Mouse (Mus musculus) liver, embryonic 15.5 days (tissue): Measurements from ENCODE around the gene Chka. TPM values are rescaled to one million over a fixed set of nuclear protein-coding genes. Genes with fewer than 3 reads are reported as not detected.
A peak's percentile ranks its signal among the peaks of the same experiment; 100 is the strongest.

ENCODE experiments used
- ATAC-seq: fragments of 200-750 bp; cut with Nextera tagmentation; 2 replicates; pipeline ENCODE4 v1.8.0; 2017; ENCODE audit warnings: moderate number of reproducible peaks, mild to moderate bottlenecking, moderate library complexity; ENCODE audit not compliant: insufficient read depth
- H3K27ac ChIP-seq: fragments of 300-500 bp; sonication (generic); replicated peaks from 2 replicates; pipeline ENCODE4 v1.5.1; 2015; ENCODE audit warnings: mild to moderate bottlenecking, inconsistent platforms
- H3K27me3 ChIP-seq: fragments of 300-500 bp; sonication (generic); 2 replicates; pipeline ENCODE4 v1.6.1; 2015; ENCODE audit warnings: mild to moderate bottlenecking, inconsistent platforms
- H3K36me3 ChIP-seq: fragments of 300-500 bp; sonication (generic); replicated peaks from 2 replicates; pipeline ENCODE4 v1.6.1; 2015; ENCODE audit warnings: moderate library complexity, mild to moderate bottlenecking, inconsistent platforms
- H3K4me1 ChIP-seq: fragments of 300-500 bp; sonication (generic); replicated peaks from 2 replicates; pipeline ENCODE4 v1.6.1; 2015; ENCODE audit warnings: inconsistent platforms
- H3K4me2 ChIP-seq: fragments of 300-500 bp; sonication (generic); 2 replicates; pipeline ENCODE4 v1.6.1; 2015; ENCODE audit warnings: moderate library complexity, mild to moderate bottlenecking, inconsistent platforms
- H3K4me3 ChIP-seq: fragments of 300-500 bp; sonication (generic); replicated peaks from 2 replicates; pipeline ENCODE4 v1.5.1; 2015; ENCODE audit warnings: mild to moderate bottlenecking, inconsistent platforms
- H3K9ac ChIP-seq: fragments of 300-500 bp; sonication (generic); 2 replicates; pipeline ENCODE4 v1.6.1; 2015; ENCODE audit warnings: moderate library complexity, mild to moderate bottlenecking, inconsistent platforms
- H3K9me3 ChIP-seq: fragments of 300-500 bp; sonication (generic); replicated peaks from 2 replicates; pipeline ENCODE4 v1.6.1; 2016; ENCODE audit warnings: inconsistent platforms
- WGBS: fragments of 180-500 bp; shearing (Covaris S2); methylation state at CpG from one replicate; pipeline ENCODE4 v1.1.7; 2015; ENCODE audit warnings: mixed read lengths; ENCODE audit not compliant: insufficient replicate concordance; 5-methylcytosine and 5-hydroxymethylcytosine counted together
- polyA plus RNA-seq: library from polyadenylated mRNA; unstranded; fragments of >200 nt; fragmentation: Nextera tagmentation; extraction: Ambion mirVana; gene quantifications from 2 replicates; pipeline ENCODE4 v1.2.1, GENCODE M21; 2015

The Chka gene
- polyA plus RNA-seq, 1 experiment from 2014 or later = 20.1 TPM

DNA sequence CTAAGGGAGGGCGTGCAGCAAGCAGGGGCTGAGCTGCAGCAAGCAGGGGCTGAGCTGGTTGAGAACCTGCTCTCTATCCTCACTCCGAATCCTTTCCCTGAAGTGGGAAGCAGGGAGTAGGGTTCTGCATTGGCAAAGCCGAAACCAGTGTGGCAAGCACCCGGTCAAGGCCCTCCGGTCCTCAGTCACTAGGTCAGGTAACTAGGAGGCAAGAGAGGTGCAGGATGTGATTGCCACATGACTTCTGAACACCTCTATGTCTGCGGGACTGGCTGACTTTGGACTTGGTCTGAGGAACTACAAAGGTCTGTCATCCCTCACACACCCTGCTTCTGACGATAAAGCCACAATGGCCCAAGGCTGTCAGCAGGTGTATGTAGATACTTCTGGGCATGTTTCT lies 17.3 kb upstream of the Chka start:
- Histone ChIP-seq H3K4me2 (no peak overlapping the region), H3K36me3 (no peaks in the 10 kb centered on the region), H3K27ac (peak overlapping the region; percentile 78; the same call in 1 of the 2 replicates), H3K4me1 (peaks cover 32% of the 10 kb centered on the region), H3K4me3 (no peak overlapping the region), H3K27me3 (no peaks in the 10 kb centered on the region), H3K9me3 (no peaks in the 10 kb centered on the region), H3K9ac (no peak overlapping the region)
- ATAC-seq = no peak
- WGBS = 70% methylated on average over 7 of the region's 7 CpGs

DNA sequence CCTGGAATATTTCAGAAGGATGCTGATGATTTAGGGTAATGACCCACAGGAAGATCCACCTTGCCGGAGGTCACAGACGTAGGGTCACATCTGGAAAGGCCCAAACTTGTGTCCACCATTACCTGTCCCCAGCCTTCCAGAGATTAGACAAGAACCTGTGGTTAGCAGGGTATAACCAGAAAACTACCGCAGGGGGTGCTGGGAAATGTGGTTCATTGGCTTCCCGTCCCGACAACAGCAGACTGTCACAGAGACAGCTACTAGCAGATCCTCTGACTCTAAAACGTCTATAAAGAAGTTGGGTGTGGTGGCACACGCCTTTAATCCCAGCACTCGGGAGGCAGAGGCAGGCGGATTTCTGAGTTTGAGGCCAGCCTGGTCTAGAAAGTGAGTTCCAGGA lies 14.8 kb upstream of the Chka start:
- no peak for ATAC-seq

DNA sequence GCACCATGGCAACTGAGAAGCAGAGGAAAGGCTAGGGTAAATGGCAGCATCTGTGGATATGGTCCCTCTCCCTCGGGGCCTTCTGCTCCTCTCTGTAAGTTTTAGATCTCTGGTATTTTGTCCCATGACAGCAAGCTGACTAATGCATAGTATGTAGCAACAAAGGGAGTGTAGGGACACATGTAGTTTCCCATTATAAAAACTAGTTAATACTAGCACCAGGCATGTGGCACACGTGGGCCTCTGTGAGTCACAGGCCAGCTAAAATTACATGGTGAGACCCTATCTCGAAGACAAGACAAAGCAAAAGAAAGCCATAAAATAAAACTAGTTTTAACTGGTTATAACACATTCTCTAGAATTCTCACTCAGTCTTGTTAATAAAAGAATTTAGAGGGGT lies 12.6 kb upstream of the Chka start:
- H3K4me1 ChIP-seq = peaks cover 12% of the 10 kb centered on the region
- no peak for ATAC-seq
- H3K4me3 ChIP-seq = no peak overlapping the region
- H3K4me2 ChIP-seq = no peak overlapping the region
- WGBS = 62% methylated on average over 3 of the region's 3 CpGs
- H3K27ac ChIP-seq = no peak overlapping the region
- H3K9me3 ChIP-seq = no peaks in the 10 kb centered on the region
- H3K27me3 ChIP-seq = no peaks in the 10 kb centered on the region; the same call in 1 of the 2 replicates
- H3K36me3 ChIP-seq = no peaks in the 10 kb centered on the region
- no peak overlapping the region for H3K9ac ChIP-seq

More for the DNA sequence above, 14.8 kb upstream of the Chka start:
- Histone ChIP-seq H3K9me3 (no peaks in the 10 kb centered on the region), H3K4me2 (no peak overlapping the region), H3K9ac (no peak overlapping the region), H3K27ac (no peak overlapping the region), H3K4me1 (peaks cover 30% of the 10 kb centered on the region), H3K4me3 (no peak overlapping the region), H3K36me3 (no peaks in the 10 kb centered on the region), H3K27me3 (no peaks in the 10 kb centered on the region; the same call in 1 of the 2 replicates)
- 64% methylated on average over 9 of the region's 9 CpGs for WGBS

DNA sequence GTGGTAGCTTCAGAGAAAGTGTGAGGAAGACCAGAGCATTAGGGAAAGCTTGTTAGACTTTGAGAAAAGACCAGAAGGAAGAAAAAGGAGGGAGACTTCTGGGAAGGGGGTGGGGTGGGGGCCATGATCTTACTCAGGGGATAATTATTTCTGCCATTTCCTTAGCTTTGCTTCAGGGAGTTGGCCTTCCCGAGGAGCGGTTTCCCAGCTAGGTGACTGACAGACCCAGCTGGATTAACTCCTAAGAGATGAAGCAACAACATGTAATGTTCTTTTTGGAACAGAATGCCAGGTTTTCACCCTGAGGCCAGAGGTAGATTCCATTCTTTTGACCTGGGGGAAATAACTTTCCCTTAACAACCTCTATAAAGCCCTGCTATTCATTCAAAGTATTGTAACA lies 11.9 kb upstream of the Chka start:
- WGBS = 41% methylated on average over 2 of the region's 2 CpGs
- no peak for ATAC-seq
- no peak overlapping the region for H3K9ac ChIP-seq
- H3K36me3 ChIP-seq = no peaks in the 10 kb centered on the region
- peaks cover 7% of the 10 kb centered on the region for H3K4me1 ChIP-seq
- H3K4me2 ChIP-seq = no peak overlapping the region
- no peaks in the 10 kb centered on the region; the same call in 1 of the 2 replicates for H3K27me3 ChIP-seq
- H3K9me3 ChIP-seq = no peaks in the 10 kb centered on the region
- no peak overlapping the region for H3K4me3 ChIP-seq
- H3K27ac ChIP-seq = no peak overlapping the region

DNA sequence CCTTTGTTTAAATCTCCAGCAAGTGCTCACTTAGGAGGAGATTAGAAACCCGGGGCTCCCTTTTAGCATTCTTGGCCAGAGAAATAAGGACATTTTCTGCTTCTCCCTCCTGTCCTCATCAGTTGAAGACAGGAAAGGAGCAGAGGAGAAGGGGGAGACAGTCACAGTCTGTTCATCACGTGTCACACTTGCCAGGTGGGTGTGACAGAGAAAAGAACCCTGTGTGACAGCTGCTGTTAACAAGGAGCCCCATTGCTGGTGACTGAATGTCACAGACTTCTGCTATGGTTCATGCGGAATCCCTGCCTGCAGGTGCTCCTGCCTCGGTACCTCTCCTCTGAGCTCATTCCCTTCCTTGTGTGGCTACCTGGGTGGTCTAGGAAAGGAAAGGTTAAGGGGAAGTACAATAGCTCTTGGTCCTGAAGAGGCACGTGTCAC lies 11.3 kb upstream of the Chka start:
- no peaks in the 10 kb centered on the region for H3K36me3 ChIP-seq
- no peak overlapping the region for H3K27ac ChIP-seq
- H3K4me3 ChIP-seq = no peak overlapping the region
- ATAC-seq = no peak
- no peak overlapping the region for H3K9ac ChIP-seq
- H3K4me1 ChIP-seq = peaks cover 2% of the 10 kb centered on the region
- H3K9me3 ChIP-seq = no peaks in the 10 kb centered on the region
- no peak overlapping the region for H3K4me2 ChIP-seq
- no peaks in the 10 kb centered on the region; the same call in 1 of the 2 replicates for H3K27me3 ChIP-seq
- WGBS = 40% methylated on average over 5 of the region's 5 CpGs

DNA sequence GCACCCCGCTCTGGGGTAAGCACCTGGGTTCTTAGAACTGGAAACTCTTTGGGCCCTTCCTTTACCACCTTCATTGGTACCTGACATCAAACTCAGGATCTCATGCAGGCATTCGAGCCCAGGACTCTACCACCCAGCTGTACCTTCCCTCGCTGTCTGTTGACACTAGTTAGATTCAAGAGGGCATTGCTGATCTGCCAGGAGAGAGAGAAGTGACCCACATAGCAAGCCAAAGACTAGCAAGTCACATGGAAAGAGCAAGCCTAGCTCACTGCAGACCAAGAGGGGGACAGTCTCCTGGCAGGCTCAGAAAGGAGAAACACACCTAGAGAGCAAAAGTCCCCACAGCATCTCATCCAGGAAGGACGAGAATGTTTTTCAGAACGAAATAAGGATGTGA lies 10.9 kb upstream of the Chka start:
- Histone ChIP-seq H3K9me3 (no peaks in the 10 kb centered on the region), H3K4me3 (no peak overlapping the region), H3K27me3 (no peaks in the 10 kb centered on the region; the same call in 1 of the 2 replicates), H3K4me1 (no peaks in the 10 kb centered on the region; the same call in 1 of the 2 replicates), H3K9ac (no peak overlapping the region), H3K27ac (no peak overlapping the region), H3K4me2 (no peak overlapping the region), H3K36me3 (no peaks in the 10 kb centered on the region)
- whole genome bisulfite sequencing = 62% methylated on average over 5 of the region's 5 CpGs
- no peak for ATAC-seq

DNA sequence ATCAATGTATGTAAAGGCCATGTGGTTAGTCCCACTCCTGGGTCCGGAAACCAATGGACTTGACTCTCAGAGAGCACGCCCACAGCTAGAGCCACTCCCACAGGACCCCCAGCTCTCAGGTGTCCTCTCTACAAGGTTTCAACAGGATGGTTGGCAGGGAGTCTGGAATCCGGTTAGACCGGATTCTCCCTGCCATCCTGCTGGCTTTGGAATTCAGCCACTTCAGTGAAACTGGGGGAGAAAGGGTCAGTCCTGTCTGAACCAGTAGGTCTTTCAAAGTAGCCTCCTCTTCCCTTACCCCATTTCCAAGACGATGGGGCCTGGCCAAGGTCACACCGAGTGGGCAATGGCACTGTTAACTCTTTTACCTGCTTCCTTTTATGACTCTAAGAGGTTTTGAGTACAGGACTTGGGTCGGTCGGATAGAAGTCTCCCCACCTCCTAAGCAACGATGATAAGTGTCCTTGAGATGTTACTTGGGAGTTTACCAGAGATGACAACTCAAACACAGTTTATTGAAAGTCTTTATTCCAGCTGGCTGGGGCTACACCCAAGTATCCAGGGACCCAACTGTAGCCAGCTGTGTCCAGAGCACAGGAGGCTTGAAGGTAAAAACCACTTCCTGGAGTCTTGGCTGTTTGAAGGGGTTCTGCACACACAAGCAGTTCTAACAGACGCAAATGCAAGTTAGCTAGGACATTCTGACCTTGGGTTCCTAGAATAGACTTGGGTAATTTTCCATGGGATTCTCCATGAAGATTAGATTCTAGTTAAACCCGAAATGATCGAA lies 9.0 kb upstream of the Chka start:
- Histone ChIP-seq H3K9me3 (no peaks in the 10 kb centered on the region), H3K4me3 (no peak overlapping the region), H3K27ac (no peak overlapping the region), H3K36me3 (no peaks in the 10 kb centered on the region), H3K9ac (no peak overlapping the region), H3K4me1 (no peaks in the 10 kb centered on the region), H3K27me3 (no peaks in the 10 kb centered on the region; the same call in 1 of the 2 replicates), H3K4me2 (no peak overlapping the region)
- WGBS = 53% methylated on average over 12 of the region's 12 CpGs
- no peak for ATAC-seq

DNA sequence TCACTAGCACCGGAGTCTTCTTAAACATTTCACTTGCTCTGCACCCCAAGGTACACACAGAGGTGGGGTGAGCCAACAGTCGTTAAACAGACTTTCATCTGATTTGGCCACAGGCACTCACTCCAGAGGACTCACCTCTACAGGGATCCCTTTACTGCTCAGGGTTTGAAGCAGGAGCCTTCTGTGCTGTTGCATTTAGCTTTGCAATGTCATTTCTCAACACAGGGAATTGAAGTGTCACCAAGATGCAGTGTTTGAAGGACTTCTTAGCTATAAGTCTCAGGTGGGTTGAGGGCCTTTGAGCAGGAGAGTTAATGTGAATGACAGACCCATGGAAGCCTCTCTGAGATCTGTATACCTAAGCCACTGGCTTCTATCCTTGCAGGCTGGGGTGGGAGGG lies 7.9 kb upstream of the Chka start:
- Histone ChIP-seq H3K27ac (no peak overlapping the region), H3K4me2 (no peak overlapping the region), H3K9ac (no peak overlapping the region), H3K36me3 (no peaks in the 10 kb centered on the region), H3K27me3 (no peaks in the 10 kb centered on the region; the same call in 1 of the 2 replicates), H3K4me1 (no peaks in the 10 kb centered on the region), H3K4me3 (no peak overlapping the region), H3K9me3 (no peaks in the 10 kb centered on the region)
- no peak for ATAC-seq
- 60% methylated on average over 2 of the region's 2 CpGs for WGBS

DNA sequence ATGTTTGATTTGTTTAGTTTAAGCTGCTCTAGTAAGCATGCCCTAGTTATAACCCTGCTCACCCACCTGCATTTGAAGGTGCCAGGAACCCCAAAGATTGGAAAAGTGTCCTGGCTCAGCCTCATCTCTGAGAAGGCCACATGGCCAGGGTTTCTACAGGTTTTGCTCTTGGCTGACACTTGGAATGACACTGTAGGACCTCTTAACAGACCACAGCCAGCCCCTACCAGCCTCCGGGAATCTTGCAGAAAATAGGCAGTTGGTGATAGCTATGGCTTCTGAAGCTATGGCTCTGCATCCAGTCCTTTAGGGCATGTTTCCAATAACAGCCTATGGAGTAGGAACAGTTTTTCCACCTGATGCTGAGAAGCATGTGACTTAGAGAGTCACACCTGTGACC lies 6.7 kb upstream of the Chka start:
- WGBS = 63% methylated on average over 1 of the region's 1 CpGs
- no peak for ATAC-seq
- no peaks in the 10 kb centered on the region; the same call in 1 of the 2 replicates for H3K27me3 ChIP-seq
- H3K9me3 ChIP-seq = no peaks in the 10 kb centered on the region
- H3K4me3 ChIP-seq = no peak overlapping the region
- no peak overlapping the region for H3K27ac ChIP-seq
- no peak overlapping the region for H3K4me2 ChIP-seq
- no peaks in the 10 kb centered on the region for H3K36me3 ChIP-seq
- H3K9ac ChIP-seq = no peak overlapping the region
- 0 out of 2 replicates have a peak, but pooled peaks cover 1% of the 10 kb centered on the region for H3K4me1 ChIP-seq

DNA sequence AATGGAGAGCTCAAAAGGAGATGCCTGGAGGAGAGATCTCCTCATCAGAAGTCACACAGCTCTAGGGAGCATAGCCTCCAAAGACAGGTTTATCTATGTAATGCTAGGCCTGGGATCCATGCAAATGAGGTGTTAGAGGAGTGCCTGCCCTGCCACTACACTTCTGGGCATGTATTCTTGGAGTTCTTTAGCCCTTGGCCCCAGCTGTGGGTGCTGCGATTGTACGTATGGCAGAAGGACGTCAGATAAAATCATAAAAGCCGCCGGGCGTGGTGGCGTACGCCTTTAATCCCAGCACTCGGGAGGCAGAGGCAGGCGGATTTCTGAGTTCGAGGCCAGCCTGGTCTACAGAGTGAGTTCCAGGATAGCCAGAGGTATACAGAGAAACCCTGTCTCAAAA lies 6.2 kb upstream of the Chka start:
- Histone ChIP-seq H3K27me3 (no peaks in the 10 kb centered on the region; the same call in 1 of the 2 replicates), H3K36me3 (no peaks in the 10 kb centered on the region), H3K4me1 (peaks cover 6% of the 10 kb centered on the region; the same call in 1 of the 2 replicates), H3K27ac (no peak overlapping the region), H3K9me3 (no peaks in the 10 kb centered on the region), H3K4me2 (no peak overlapping the region), H3K4me3 (no peak overlapping the region), H3K9ac (no peak overlapping the region)
- no peak for ATAC-seq
- WGBS = 66% methylated on average over 11 of the region's 11 CpGs

DNA sequence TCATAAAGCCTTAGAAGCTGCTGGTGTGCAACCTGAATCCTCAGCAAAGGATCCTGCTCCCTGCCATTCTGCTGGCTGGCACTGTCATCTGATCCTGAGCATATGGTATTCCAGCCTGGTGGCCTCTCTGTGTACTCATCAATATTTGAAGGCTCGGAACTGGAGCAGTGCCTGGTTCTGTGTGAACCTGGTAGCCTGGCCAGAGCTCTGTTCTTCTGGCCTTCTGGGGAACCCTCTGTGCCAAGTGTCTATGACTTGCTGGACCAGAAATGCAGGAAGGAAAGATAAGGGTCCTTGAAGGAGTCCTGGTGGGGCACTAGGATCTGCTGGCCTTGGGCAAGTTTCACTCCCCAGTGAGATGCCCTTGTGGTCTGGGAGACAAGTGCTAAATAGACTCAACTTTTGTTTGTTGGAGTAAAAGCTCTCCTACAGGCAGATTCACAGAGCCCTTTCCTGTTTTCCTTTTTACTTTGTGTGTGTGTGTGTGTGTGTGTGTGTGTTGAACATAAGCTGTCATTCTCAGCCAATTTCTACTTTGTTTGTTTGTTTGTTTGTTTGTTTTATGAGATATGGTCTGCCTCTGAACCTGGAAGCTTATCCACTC lies 5.7 kb upstream of the Chka start:
- ATAC-seq = no peak
- H3K4me3 ChIP-seq = no peak overlapping the region
- no peak overlapping the region for H3K9ac ChIP-seq
- peaks cover 12% of the 10 kb centered on the region for H3K4me1 ChIP-seq
- H3K36me3 ChIP-seq = no peaks in the 10 kb centered on the region
- no peak overlapping the region for H3K4me2 ChIP-seq
- 46% methylated on average over 1 of the region's 1 CpGs for WGBS
- H3K27me3 ChIP-seq = no peaks in the 10 kb centered on the region; the same call in 1 of the 2 replicates
- no peaks in the 10 kb centered on the region for H3K9me3 ChIP-seq
- no peak overlapping the region for H3K27ac ChIP-seq
